Mouse (Mus musculus) embryonic fibroblast, embryonic 13.5 days (primary cell): Measurements from ENCODE around the gene Rpusd1.

ENCODE experiments used
- CTCF ChIP-seq: IDR thresholded peaks from 2 replicates; pipeline ENCODE4 v1.5.1; 2011; ENCODE audit warnings: mild to moderate bottlenecking, control low read depth, low read length, moderate library complexity, borderline replicate concordance; ENCODE audit not compliant: insufficient read depth
- POLR2A ChIP-seq: IDR thresholded peaks from 2 replicates; pipeline ENCODE4 v1.6.1; 2011; ENCODE audit warnings: low read depth, mild to moderate bottlenecking, control low read depth, low read length, moderate library complexity

DNA sequence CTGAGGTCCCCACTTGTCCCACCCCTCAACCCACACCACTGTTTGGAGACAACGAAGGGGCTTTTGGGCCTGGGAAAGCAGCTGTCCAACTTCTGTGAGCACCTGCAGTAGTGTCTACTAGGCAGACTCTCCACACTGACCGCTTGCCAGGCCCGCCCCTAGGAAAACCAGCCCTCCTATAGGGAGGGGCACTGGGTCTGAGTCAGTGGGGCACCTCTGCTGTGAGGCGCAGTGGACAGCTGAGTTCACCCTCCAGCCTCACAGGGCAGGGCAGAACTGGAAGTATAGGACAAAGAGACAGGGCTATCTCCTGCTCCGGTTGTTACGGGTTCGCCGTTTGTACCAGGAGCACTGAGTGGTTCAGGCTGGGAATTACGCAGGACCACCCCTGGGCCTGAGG, 26.8 kb downstream of the Rpusd1 start, which contains the start of gene Msln:
- no peak for TF ChIP-seq POLR2A
- no peak for TF ChIP-seq CTCF
